In the genomic region with DNA sequence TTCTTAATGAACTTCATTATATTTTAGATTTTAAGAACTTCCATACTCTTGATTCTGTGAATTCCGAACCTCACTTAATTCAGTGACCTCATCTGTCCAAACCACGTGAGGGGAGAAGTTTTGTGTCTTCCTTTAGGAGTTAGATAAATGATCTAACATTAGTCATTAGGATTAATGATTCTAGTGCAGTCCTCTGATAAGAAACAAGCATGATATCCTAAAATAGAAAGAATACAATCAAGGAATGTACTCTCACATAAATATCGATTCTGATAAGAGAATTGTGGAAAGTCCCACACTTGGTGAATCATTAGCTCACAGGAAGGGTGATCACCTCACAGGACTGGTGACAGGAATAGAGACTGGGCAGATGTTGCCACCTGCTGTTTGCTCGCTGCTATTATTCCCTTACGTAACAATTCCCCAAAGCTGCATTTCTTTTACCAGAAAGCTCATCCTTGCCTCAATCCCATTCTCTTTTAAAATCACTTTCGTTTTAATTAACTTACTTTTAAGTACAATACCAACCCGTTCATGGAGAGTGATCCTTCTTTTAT, we compare ENCODE assay signal across 9 mouse cellular contexts. TPM values are rescaled to one million over a fixed set of nuclear protein-coding genes. Genes with fewer than 3 reads are reported as not detected.
DNase-seq lines count a peak whose midpoint lies in the region; ATAC-seq and TF ChIP-seq lines count a peak whose summit lies in the region.
"Had no signal": no experiment of that assay in that cellular context is flagged by ENCODE, and none has a peak within 500 bp of the region (broad histone marks: within the 10 kb centered on the region; RNA-seq: fewer than 3 reads in every experiment).

No protein-coding gene starts in this region.

- no peak overlapping the region for H3K4me2 ChIP-seq in hindbrain, embryonic 11.5 days (replicated peaks; ENCODE audit: low read depth, low read length)
- H3K4me2 ChIP-seq: heart, embryonic 15.5 days had no signal

- H3K27ac ChIP-seq in forebrain, embryonic 10.5 days = no peak overlapping the region
- no peak overlapping the region for H3K27ac ChIP-seq in hindbrain, embryonic 11.5 days (ENCODE audit: low read depth, low read length)
- H3K27ac ChIP-seq in layer of hippocampus, adult 2 months = peak overlapping the region; percentile 86
- H3K27ac ChIP-seq: heart, embryonic 15.5 days had no signal

- H3K9ac ChIP-seq in hindbrain, embryonic 11.5 days (ENCODE audit: low read depth, low read length) = no peak overlapping the region
- H3K9ac ChIP-seq: heart, embryonic 15.5 days had no signal

- 35% methylated on average over 7 of the region's 7 CpGs for WGBS in forebrain, embryonic 10.5 days
- 30% methylated on average over 7 of the region's 7 CpGs for WGBS in hindbrain, embryonic 11.5 days

- H3K4me3 ChIP-seq in G1E (ENCODE audit: low read depth, low read length) = no peak overlapping the region
- H3K4me3 ChIP-seq in forebrain, embryonic 10.5 days = no peak overlapping the region
- no peak overlapping the region for H3K4me3 ChIP-seq in hindbrain, embryonic 11.5 days (ENCODE audit: low read depth, low read length)
- H3K4me3 ChIP-seq in layer of hippocampus, adult 2 months = no peak overlapping the region
- H3K4me3 ChIP-seq: heart, embryonic 15.5 days had no signal

- no peaks in the 10 kb centered on the region for H3K27me3 ChIP-seq in G1E (ENCODE audit: insufficient read depth, low read length)
- no peaks in the 10 kb centered on the region for H3K27me3 ChIP-seq in forebrain, embryonic 10.5 days (ENCODE audit: poor library complexity, severe bottlenecking)
- H3K27me3 ChIP-seq in hindbrain, embryonic 11.5 days (ENCODE audit: control insufficient read depth, insufficient read depth, low read length) = no peaks in the 10 kb centered on the region
- H3K27me3 ChIP-seq: heart, embryonic 15.5 days had no signal

- H3K36me3 ChIP-seq in G1E (replicated peaks) = no peaks in the 10 kb centered on the region
- no peaks in the 10 kb centered on the region for H3K36me3 ChIP-seq in forebrain, embryonic 10.5 days (replicated peaks)
- H3K36me3 ChIP-seq in hindbrain, embryonic 11.5 days (ENCODE audit: control insufficient read depth, insufficient read depth, low read length) = no peaks in the 10 kb centered on the region
- H3K36me3 ChIP-seq: heart, embryonic 15.5 days had no signal

- H3K4me1 ChIP-seq in G1E (ENCODE audit: insufficient read depth, low read depth, low read length) = no peaks in the 10 kb centered on the region
- peaks cover 3% of the 10 kb centered on the region; the same call in 1 of the 2 replicates for H3K4me1 ChIP-seq in forebrain, embryonic 10.5 days
- no peaks in the 10 kb centered on the region for H3K4me1 ChIP-seq in hindbrain, embryonic 11.5 days (replicated peaks; ENCODE audit: control insufficient read depth, insufficient read depth, low read length)

- ATAC-seq in G1E (ENCODE audit: extremely low read depth, insufficient number of reproducible peaks, low FRiP score, poor library complexity, severe bottlenecking) = peak; percentile 57; the same call in 1 of the 2 replicates
- peak; percentile 80 for ATAC-seq in hindbrain, embryonic 11.5 days (ENCODE audit: low FRiP score)

- DNase-seq in G1E (ENCODE audit: low spot score) = no peak
- DNase-seq in adrenal gland, postnatal 25 days = peak; percentile 42
- DNase-seq in forebrain, embryonic 10.5 days (ENCODE audit: extremely low spot score, low spot score) = peak; percentile 17
- peak; percentile 60 for DNase-seq in hindbrain, embryonic 11.5 days (ENCODE audit: low spot score)
- DNase-seq in layer of hippocampus, adult 2 months (ENCODE audit: low spot score in 2 of 2) = peak; percentile 48 to 63
- peak; percentile 69 for DNase-seq in lung, postnatal 10 days
- DNase-seq in retina, postnatal 7 days (ENCODE audit: low read depth, low spot score) = peak; percentile 24
- no peak for DNase-seq in urinary bladder, postnatal 10 days (ENCODE audit: low spot score)

- peak; percentile 13; the same call in 1 of the 2 replicates for TF ChIP-seq CTCF in G1E (IDR thresholded peaks at IDR 0.05; ENCODE audit: low read depth, low read length)
- TF ChIP-seq CTCF in layer of hippocampus, adult 2 months (conservative IDR thresholded peaks at IDR 0.05) = peak; percentile 89

- no peaks in the 10 kb centered on the region for H3K9me3 ChIP-seq in G1E (replicated peaks)
- H3K9me3 ChIP-seq in forebrain, embryonic 10.5 days = no peaks in the 10 kb centered on the region
- no peaks in the 10 kb centered on the region for H3K9me3 ChIP-seq in hindbrain, embryonic 11.5 days (ENCODE audit: control insufficient read depth, low read length)
- H3K9me3 ChIP-seq: heart, embryonic 15.5 days had no signal

RNA-seq across cellular contexts. Expression of a gene that starts 22.3 kb away (rescaled TPM):
- total RNA-seq in G1E (2014; fragmentation: Nextera tagmentation) (not detected in 2 replicates), G1E (2017) (not detected in 2 replicates)
- not detected in 2 replicates for polyA plus RNA-seq in G1E (2012)
- not detected in 2 replicates for total RNA-seq in adrenal gland, postnatal 25 days (2021)
- polyA plus RNA-seq in forebrain, embryonic 10.5 days (2016; fragmentation: Nextera tagmentation; extraction: Ambion mirVana) = not detected in 2 replicates
- not detected in 2 replicates for polyA plus RNA-seq in hindbrain, embryonic 11.5 days (2014; fragmentation: Nextera tagmentation; extraction: Ambion mirVana)
- not detected for total RNA-seq in layer of hippocampus, adult 2 months (2021)
- polyA plus RNA-seq: heart, embryonic 15.5 days had no signal

Comparison
In these comparisons a context has a peak if more than half of its experiments do, and no peak if none do; other contexts are left out.
1. DNase-seq: peak in adrenal gland, postnatal 25 days (single experiment), forebrain, embryonic 10.5 days (single experiment), hindbrain, embryonic 11.5 days (single experiment), layer of hippocampus, adult 2 months (2 of 2), lung, postnatal 10 days (single experiment) and retina, postnatal 7 days (single experiment); none in G1E (single experiment) and urinary bladder, postnatal 10 days (single experiment).